Mouse (Mus musculus): ENCODE results near the gene Gm3043. TPM values are rescaled to one million over a fixed set of nuclear protein-coding genes. Genes with fewer than 3 reads are reported as not detected.
"Not testable (repeated sequence)": the region's sequence is repeated elsewhere in the genome, so short reads cannot be mapped to it uniquely, and the experiment has no call there.

The Gm3043 gene
- total RNA-seq (2012; rRNA removed), result not detected in 2 replicates

GRCm38 (mm10) chr14:3688483-3688882 is at the start of gene Gm3043:
Gm3043 (plus strand) TSS chr14:3688783.
- H3K9me3 ChIP-seq (ENCODE audit: control insufficient read depth, insufficient read depth, low read depth, low read length); H3K27ac ChIP-seq (ENCODE audit: insufficient read depth, low read depth, low read length, poor library complexity, severe bottlenecking); H3K36me3 ChIP-seq (ENCODE audit: control insufficient read depth, insufficient read depth, low read length, poor library complexity, severe bottlenecking); H3K4me3 ChIP-seq (ENCODE audit: insufficient read depth in 1 of 2, low read depth in 1 of 2, low read length in 2 of 2, poor library complexity in 1 of 2, severe bottlenecking in 1 of 2); in situ Hi-C loops (cut with MboI; ENCODE audit: low sequenced_read_pairs in 2 of 2, unreplicated experiment in 2 of 2); H3K9ac ChIP-seq (ENCODE audit: insufficient read depth, low read depth, low read length, poor library complexity, severe bottlenecking); H3K4me1 ChIP-seq (ENCODE audit: control insufficient read depth in 2 of 2, insufficient read depth in 2 of 2, low read length in 2 of 2, poor library complexity in 1 of 2); DNase-seq (ENCODE audit: low read depth, low spot score): not testable (repeated sequence)

DNA sequence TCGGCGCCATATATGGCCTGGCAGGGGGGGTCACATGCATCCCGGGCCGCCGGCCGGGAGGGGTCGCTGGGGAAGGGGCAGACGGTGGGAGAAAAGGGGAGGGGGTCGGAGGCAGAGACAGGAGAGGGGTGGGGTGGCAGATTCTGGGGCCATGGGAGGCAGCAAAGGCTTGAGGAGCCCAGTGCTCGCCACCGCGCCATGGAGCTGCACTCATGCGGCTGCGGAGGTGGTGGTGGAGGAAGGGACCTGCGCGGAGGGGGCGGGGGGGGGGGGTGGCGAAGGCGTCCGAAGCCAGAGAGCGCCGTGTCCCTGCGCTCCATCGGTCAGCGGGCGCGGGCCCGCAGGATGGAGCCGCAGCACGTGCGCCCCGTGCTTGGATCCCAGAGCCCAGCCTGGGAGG is 36.9 kb upstream of the Gm3043 start, which contains the start of gene Gm3020:
Gene Gm3020 (plus strand): TSS at position 301 of the 400 bp plus-strand sequence.
- H3K27ac ChIP-seq (ENCODE audit: insufficient read depth, low read depth, low read length, poor library complexity, severe bottlenecking); DNase-seq (ENCODE audit: low read depth, low spot score); H3K4me3 ChIP-seq (ENCODE audit: insufficient read depth in 1 of 2, low read depth in 1 of 2, low read length in 2 of 2, poor library complexity in 1 of 2, severe bottlenecking in 1 of 2); H3K9ac ChIP-seq (ENCODE audit: insufficient read depth, low read depth, low read length, poor library complexity, severe bottlenecking); in situ Hi-C loops (cut with MboI; ENCODE audit: low sequenced_read_pairs in 2 of 2, unreplicated experiment in 2 of 2); H3K36me3 ChIP-seq (ENCODE audit: control insufficient read depth, insufficient read depth, low read length, poor library complexity, severe bottlenecking); H3K4me1 ChIP-seq (ENCODE audit: control insufficient read depth in 2 of 2, insufficient read depth in 2 of 2, low read length in 2 of 2, poor library complexity in 1 of 2); H3K9me3 ChIP-seq (ENCODE audit: control insufficient read depth, insufficient read depth, low read depth, low read length): not testable (repeated sequence)

Other genes starting within 250 kb of the Gm3043 start
- gene Gm10408, start 239.4 kb upstream of the Gm3043 start, total RNA-seq (2012; rRNA removed), result not detected in 2 replicates
- 0.63 TPM in 1 of 2 replicates, not detected in the other for gene Gm3012, start 54.3 kb upstream of the Gm3043 start, total RNA-seq (2012; rRNA removed)
- 2.5 and 5.3 TPM in 2 replicates for gene Gm3020, start 36.8 kb upstream of the Gm3043 start, total RNA-seq (2012; rRNA removed)
- 1.5 and 1.7 TPM in 2 replicates for gene Gm3002, start 121.3 kb downstream of the Gm3043 start, total RNA-seq (2012; rRNA removed)
- gene Gm3033, start 157.5 kb downstream of the Gm3043 start, total RNA-seq (2012; rRNA removed), result not detected in 2 replicates
- not detected in 2 replicates for gene Gm2916, start 195.4 kb downstream of the Gm3043 start, total RNA-seq (2012; rRNA removed)
- not detected in 2 replicates for gene Gm3029, start 243.0 kb downstream of the Gm3043 start, total RNA-seq (2012; rRNA removed)

Data from ES-E14 (cell line).